Comparison of ENCODE assay signal across 9 mouse cellular contexts in the genomic region with DNA sequence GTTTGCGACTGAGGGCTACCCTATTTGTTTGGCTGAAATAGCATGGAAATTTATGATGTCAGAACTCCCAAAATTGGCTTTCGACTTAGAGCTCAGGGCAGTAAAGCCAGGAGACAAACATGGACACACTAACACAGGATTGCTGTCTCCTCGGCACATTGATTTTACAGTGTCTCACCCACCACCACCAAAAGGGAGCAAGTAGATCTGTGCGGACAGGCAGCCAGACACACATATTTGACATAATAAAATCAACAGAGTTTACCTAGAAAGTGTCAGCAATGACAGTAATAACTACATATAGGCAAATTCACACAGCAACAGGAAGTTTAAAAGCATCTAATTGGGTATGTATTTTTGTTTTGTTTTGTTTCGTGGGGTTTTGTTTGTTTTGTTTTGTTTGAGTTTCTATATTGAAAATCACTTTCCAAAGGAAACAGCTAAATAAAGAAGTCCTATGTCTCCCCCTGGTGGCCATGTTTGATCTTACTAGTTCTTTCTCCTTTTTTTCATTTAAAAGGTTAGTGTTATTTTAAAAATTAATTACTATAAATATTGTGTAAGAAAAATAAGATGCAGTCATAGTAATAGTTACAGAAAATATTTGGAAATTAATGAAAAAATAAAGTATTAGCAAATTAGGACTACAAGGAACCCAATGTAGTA.
A peak's percentile ranks its signal among the peaks of the same experiment; 100 is the strongest.
DNase-seq lines count a peak whose midpoint lies in the region; ATAC-seq and TF ChIP-seq lines count a peak whose summit lies in the region.
"Had no signal": no experiment of that assay in that cellular context is flagged by ENCODE, and none has a peak within 500 bp of the region (broad histone marks: within the 10 kb centered on the region; RNA-seq: fewer than 3 reads in every experiment).

No protein-coding gene starts in this region.

- ATAC-seq in intestine, postnatal 0 days, result no peak
- peak; percentile 79 for ATAC-seq in megakaryocyte progenitor cell, adult 5-6 weeks (replicated peaks; ENCODE audit: poor library complexity)
- no peak for ATAC-seq in megakaryocyte-erythroid progenitor cell, adult 5-6 weeks (replicated peaks; ENCODE audit: low FRiP score, low TSS enrichment, poor library complexity, severe bottlenecking)

- WGBS in intestine, postnatal 0 days, result 58% methylated on average over 5 of the region's 5 CpGs

- no peak overlapping the region for H3K4me3 ChIP-seq in intestine, postnatal 0 days (ENCODE audit: low read depth, low read length)
- H3K4me3 ChIP-seq: limb, embryonic 15.5 days had no signal

- no peak overlapping the region for H3K9ac ChIP-seq in intestine, postnatal 0 days (ENCODE audit: low read depth, low read length)
- H3K9ac ChIP-seq: limb, embryonic 15.5 days had no signal

- no peaks in the 10 kb centered on the region for H3K36me3 ChIP-seq in intestine, postnatal 0 days (ENCODE audit: control insufficient read depth, insufficient read depth)

- DNase-seq in heart, adult 18-20 months, result peak; percentile 9 to 66
- DNase-seq in heart, adult 9 months (ENCODE audit: low spot score in 2 of 2), result no peak
- DNase-seq in testis, postnatal 10 days (ENCODE audit: low spot score), result peak; percentile 81
- DNase-seq in testis, postnatal 14 days (ENCODE audit: low spot score), result no peak
- peak; percentile 53 for DNase-seq in c-Kit-positive CD71-negative TER-119-negative erythroid progenitor cells, embryonic 14.5 days (ENCODE audit: low read depth)

- H3K4me1 ChIP-seq in intestine, postnatal 0 days (replicated peaks; ENCODE audit: control insufficient read depth, insufficient read depth, low read length), result no peaks in the 10 kb centered on the region
- H3K4me1 ChIP-seq: limb, embryonic 15.5 days had no signal

- TF ChIP-seq CTCF in intestine, postnatal 0 days (IDR thresholded peaks at IDR 0.05; ENCODE audit: low read depth), result peak; percentile 62

- H3K9me3 ChIP-seq in intestine, postnatal 0 days (ENCODE audit: control insufficient read depth), result no peaks in the 10 kb centered on the region
- H3K9me3 ChIP-seq: limb, embryonic 15.5 days had no signal

- no peaks in the 10 kb centered on the region for H3K27me3 ChIP-seq in intestine, postnatal 0 days (replicated peaks; ENCODE audit: control insufficient read depth, insufficient read depth, low read length)
- H3K27me3 ChIP-seq: limb, embryonic 15.5 days had no signal

- no peak overlapping the region for H3K4me2 ChIP-seq in intestine, postnatal 0 days (replicated peaks; ENCODE audit: low read depth)
- H3K4me2 ChIP-seq: limb, embryonic 15.5 days had no signal

- H3K27ac ChIP-seq in intestine, postnatal 0 days (ENCODE audit: low read depth, low read length), result no peak overlapping the region
- H3K27ac ChIP-seq: limb, embryonic 15.5 days had no signal

Comparison
In these comparisons a context has a peak if more than half of its experiments do, and no peak if none do; other contexts are left out.
1. DNase-seq: peak in heart, adult 18-20 months (2 of 2), testis, postnatal 10 days (single experiment) and c-Kit-positive CD71-negative TER-119-negative erythroid progenitor cells, embryonic 14.5 days (single experiment); none in heart, adult 9 months (0 of 2) and testis, postnatal 14 days (single experiment).